Mouse (Mus musculus): Measurements from ENCODE around the gene Gm10073.

DNA sequence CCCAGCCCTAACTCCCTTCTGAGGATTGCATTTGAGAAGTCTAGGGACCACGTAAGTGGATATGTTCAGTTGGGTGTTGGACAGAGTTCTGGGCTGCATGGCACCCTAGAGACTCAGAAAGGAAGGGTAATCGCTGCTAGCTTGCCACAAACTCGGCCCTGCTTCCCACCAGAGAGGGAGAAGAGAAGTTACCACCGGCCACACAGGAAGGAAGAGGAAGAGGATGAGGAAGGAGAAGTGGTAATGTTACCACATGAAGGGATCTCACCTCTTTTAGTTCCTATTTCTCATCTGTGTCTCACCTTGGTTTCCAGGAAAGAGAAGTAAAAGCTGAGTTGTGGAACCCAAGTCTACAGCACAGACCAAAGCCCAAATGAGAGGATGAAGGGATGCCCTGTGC, 1.0 kb upstream of the Gm10073 start:
- no peak for TF ChIP-seq POLR2A (IDR thresholded peaks at IDR 0.05; ENCODE audit: insufficient read length, low read depth)
- no peak for TF ChIP-seq USF1 (IDR thresholded peaks at IDR 0.05; ENCODE audit: low read depth)
- TF ChIP-seq E2F4 (IDR thresholded peaks at IDR 0.05; ENCODE audit: insufficient read depth): no peak
- no peak for TF ChIP-seq MAX (IDR thresholded peaks at IDR 0.05; ENCODE audit: low read depth)
- TF ChIP-seq CEBPB (IDR thresholded peaks at IDR 0.05; ENCODE audit: insufficient read depth, poor library complexity, severe bottlenecking): no peak
- no peak for TF ChIP-seq POLR2AphosphoS2 (IDR thresholded peaks at IDR 0.05; ENCODE audit: insufficient read length, low read depth)
- no peak for TF ChIP-seq MYOG (IDR thresholded peaks at IDR 0.05; ENCODE audit: control insufficient read depth in 1 of 3, insufficient read depth in 1 of 3, insufficient read length in 2 of 3, low read depth in 2 of 3)
- TF ChIP-seq TCF12 (IDR thresholded peaks at IDR 0.05; ENCODE audit: insufficient read depth, poor library complexity, severe bottlenecking): no peak
- TF ChIP-seq MYOD1 (IDR thresholded peaks at IDR 0.05; ENCODE audit: control insufficient read depth in 1 of 3, insufficient read length in 2 of 3, low read depth in 2 of 3): no peak
- no peak for TF ChIP-seq SRF (IDR thresholded peaks at IDR 0.05; ENCODE audit: control insufficient read depth, insufficient read length, low read depth)

All from myocyte (in vitro differentiated cells).